Mouse (Mus musculus): ENCODE measurements at regions not wholly inside any gene's neighbourhood (a gene's known extent, or its start where the extent isn't known, plus 50 kb on each side); places are given as distances from the start of the nearest gene placed in this dataset.
"Not testable (repeated sequence)": the region's sequence is repeated elsewhere in the genome, so short reads cannot be mapped to it uniquely, and the experiment has no call there.

DNA sequence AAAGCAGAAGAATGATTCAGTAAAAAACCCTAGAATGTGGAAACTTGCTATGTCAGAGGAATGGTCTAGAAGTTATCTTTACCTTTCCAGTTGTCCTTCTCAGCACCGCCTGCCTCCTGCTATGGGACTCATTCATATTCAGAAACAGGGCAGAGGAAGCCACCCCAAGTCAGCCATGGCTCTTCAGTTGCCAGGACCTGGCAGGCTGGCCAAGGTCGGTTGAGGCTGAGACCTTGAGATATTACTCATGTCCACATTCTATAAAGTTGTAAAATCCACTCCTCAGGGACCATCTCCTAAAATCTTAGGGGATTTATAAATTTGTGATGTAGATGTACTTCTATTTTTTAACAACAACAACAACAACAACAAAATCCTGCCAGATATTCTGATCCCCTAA lies 580.7 kb upstream of the Klhl29 start:
- DNase-seq (ENCODE audit: low spot score): no peak

DNA sequence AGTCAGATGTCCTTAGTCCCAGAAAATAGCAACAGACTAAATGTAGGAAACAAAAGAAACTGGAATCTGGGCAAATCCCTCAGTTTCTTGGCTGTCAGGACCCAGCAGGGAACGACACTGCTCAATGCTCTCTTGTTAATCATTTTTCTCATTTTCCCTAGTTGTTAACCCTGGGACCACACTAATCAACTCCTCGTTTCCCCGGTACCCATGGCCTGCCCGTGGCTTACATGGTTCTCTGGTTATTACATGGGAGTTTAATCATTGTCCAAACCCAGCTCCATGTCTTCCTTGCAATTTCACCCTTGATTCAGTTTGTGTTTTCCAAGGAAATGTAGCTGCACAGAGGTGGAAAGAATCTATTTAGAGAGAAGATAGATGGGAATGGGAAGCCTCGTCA lies 580.1 kb upstream of the Klhl29 start:
- DNase-seq (ENCODE audit: low spot score): no peak

DNA sequence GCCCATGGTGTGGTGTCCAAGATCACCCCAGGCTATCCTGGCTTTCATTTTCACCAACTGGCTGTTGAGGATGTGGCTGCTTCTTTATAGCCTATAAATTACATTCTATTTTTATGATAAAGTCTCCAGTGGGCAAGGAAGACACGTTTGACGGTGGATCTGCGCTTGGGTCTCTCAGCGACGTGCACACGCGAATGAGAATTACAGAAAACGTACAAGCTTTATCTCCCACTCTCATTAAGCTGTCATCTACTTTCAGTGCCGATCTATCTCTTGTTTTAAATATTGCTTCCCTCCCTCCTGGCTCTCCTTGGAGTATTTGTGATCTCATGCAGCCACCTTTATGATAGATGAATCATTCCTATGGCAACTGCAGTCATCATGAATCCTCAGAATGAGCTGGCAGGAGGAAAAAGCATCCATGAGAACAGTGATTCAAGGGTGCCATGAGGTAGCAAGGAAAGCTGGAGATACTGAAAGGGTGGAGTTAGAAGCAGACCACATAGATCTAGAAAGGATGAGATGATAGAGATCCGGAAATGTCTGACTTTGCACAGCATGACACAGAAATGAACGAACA lies 568.0 kb upstream of the Klhl29 start:
- no peak for DNase-seq (ENCODE audit: low spot score)

DNA sequence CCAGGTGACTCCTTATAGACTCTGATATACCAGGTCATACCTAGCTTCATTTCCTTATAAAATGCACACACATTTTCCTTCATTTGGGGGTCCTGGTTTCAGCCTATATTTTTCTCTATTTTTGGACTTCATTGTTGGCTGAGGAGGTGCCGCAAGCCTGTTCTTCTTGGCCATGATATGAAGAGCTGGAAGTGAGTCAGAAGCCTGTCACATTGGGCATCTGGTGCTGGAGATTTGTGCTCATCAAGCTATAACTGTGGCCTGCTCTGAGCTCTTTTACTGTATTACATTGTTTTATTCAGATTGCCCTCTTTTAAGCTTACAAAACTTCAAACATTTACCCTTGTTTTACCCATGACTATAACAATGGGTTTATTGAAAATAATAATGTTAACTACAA lies 545.8 kb upstream of the Klhl29 start:
- peak; percentile 19 for DNase-seq (ENCODE audit: low spot score)

DNA sequence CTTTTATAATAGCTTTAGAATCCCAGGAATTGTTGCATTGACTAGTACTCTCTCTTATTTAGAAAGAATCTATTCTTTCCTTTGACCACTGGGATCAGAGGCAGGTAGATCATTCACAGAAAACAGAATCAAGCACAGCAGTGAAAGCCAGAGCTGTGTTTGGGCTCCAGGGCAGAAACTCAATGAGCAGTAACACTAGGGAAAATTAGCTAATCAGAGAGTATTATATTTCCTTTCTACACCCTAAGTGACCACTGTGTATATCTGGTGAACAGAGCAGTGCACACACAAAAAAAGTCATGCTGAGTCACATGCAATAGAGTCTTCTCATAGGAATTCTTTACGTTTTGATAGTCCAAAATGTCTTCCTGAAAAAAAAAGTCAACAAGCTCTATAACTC lies 542.5 kb upstream of the Klhl29 start:
- DNase-seq (ENCODE audit: low spot score): no peak

DNA sequence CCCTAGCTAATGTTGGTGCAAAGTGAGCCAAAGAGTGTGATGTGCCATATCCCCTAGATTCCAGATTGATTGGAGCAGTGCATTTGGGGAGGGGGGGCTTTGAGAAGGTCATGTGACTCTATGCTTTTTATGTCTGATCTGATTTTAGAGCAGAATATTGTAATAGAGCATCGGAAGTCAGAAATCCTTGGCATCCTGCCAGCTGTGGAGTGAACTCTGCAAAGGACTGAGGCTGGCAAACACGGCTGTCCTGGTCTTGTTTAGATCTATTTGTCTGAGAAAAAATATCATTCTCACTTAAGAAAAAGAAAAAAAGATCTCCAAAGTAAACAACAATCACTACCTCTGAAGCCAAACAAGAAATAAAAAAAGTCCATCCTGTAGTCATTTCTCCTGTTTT lies 530.8 kb upstream of the Klhl29 start:
- no peak for DNase-seq (ENCODE audit: low spot score)

DNA sequence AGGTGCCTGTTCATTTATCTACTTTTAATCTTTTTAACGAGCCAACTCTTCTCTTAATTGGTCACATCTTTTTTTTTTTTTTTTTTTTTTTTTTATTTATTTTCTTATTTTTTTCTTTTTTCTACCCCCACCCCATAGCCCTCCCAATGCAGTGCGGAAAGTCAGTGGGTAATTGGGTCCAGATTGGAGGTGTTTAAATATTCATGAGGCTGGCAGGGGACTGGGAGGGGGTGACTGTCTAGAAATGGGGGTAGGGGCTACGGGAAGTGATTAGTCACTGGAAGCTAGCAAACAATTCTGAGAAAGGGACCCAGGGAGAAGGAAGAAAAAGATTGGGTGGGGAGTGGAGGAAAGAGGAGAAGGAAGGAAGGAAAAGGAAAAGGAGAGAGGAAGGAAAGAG lies 516.3 kb upstream of the Klhl29 start:
- DNase-seq (ENCODE audit: low spot score): not testable (repeated sequence)

DNA sequence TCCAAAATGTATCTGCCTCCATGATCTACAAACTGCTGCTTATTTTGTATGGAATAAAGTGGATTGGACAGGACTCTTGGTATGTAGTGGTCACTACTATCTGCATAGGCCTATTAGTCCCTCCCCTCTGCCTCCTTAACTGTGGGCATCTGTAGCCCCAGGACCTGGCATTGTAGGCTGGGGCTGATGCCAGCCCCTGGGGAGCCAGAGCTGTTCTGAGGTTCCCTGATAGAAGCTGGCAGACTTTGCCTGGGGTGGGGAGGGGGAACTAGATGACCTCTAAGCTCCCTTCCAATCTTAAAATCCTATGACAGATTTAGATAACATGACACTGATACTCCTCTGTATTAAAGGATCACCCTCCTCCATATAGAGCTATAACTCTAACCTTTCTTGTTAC lies 491.2 kb upstream of the Klhl29 start:
- no peak for DNase-seq (ENCODE audit: low spot score)

DNA sequence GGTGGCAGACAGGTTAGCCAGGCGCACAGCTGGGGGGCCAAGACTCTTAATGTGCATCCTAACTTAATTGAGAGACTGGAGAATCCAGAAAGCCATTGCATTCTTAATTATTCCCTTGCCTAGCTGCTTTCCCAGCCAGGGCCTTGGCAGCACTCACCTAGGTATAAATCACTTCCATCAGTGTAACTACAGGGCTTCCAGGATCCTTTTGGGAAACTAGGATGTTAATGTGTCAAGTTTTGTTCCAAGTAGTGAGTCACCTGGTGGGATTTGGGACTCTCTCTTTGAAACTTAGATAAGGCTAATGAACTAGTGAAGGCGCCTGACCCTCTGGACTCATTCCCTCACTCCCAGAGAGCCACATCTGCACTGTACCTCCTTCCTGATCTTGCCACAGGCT lies 484.3 kb upstream of the Klhl29 start:
- DNase-seq (ENCODE audit: low spot score): no peak

DNA sequence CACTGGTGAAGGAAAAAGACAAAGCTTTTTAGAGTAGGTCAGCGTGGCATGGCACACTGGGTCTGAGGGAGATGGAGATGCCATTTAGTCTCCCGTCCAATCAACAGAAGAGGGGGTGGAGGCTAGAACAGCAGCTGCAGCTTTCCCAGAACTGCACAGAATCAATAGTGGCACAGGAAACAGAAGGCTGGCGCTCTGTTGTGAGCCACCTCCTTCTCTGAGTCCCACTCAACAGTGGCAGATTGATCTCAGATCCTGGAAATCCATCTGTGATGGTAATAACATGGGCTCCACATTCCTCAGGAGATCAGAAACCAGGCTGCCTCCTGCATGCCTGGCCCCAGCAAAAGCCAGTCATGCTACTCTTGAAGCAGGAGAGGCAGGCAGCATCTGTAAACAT lies 480.9 kb upstream of the Klhl29 start:
- DNase-seq (ENCODE audit: low spot score): peak; percentile 73

DNA sequence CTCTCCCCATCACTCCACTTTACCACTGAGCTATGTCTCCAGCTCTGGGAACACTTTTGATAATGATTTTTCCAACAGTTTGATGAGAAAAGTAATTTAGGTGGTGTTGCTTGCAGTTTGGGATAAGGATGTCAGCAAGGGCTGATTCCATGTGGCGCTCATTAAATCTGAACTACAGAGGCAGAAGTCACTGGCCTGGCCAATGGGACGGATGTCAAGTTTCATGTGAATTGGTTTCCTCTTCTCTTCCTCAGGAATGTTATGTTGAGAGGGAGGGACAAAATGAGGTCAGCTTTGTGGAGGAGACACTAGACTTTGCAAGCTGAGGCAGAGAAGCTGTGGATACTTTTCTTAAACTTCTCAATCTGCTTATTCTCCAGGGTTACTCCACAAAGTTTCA lies 434.9 kb upstream of the Klhl29 start:
- DNase-seq (ENCODE audit: low spot score): no peak

DNA sequence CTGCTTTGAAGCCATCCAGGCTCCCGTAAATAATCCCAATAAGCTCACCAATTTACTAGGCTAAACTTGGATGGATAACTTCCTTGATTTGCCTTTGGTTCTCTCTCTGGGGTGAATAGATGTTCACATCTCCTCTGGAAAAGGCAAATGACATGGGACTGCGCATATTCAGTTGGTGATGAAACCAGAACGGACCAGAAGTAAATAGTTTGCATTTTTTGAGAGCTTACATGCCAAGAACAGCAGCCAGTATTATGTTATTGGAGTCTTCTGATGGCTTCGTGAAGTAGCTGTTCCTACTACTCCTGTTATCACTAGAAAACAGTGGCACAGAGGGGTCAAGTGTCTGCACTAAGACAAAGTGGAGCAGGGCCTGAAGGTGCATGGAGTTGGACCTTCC lies 434.5 kb upstream of the Klhl29 start:
- no peak for DNase-seq (ENCODE audit: low spot score)

DNA sequence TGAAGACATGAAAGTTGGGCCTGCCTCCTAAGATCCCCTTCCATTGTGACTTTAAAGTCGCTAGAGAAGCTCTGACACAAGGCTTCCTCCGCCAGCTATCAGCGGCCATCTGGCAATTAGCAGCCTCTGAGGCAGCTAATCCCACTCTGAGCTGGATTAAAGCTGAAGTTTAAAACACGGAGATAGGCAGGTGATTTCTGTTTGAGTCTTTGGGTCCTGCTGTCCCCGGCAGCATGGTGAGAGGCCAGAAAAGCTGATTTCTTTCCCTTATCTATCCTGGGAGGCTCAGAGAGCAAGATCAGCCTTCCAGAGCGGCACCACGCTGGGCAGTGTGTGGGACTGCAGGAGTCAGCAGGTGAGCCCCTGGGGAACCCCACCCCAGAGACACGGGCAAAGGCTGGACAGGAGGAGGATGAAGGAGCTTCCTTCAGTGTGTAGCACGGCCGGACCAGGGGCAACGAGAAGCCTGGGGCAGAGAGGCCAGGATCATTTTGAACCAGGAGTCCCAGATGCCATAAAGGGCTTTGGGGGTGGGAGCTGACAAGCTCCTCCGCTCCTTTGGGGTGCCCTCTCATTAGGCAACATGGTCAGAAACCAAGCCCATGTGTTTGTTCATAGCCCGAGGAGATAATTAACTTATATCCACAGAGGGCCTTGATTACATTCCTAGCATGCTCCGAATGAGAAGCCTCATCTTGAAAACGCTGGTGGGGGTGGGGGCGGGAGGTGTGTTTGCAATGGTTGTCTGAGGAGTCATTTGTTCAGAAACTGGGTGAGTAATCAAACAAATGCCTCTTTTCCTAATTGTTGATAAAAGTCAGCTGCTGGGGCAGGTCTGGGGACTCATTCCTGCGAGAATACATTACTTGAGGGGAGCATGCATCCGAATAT lies 432.8 kb upstream of the Klhl29 start:
- no peak for DNase-seq (ENCODE audit: low spot score)

DNA sequence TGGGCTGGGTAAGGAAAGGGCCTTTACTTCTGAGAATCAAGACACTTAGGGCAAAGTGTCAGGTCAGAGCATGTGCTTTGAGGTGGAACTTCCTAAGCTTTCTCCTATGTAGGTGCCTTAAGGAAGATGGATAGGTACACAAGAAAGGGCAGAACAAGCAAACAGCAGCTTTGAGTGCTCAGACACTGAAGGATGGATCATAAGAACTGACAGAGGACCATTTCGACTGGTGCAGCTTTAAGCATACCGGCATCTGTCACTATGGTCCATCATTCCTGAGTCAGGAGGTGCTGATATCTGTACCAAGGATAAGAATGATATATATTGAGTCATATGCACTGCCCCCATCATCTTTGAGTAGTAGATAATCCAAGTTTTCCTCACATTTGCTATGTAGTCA lies 430.2 kb upstream of the Klhl29 start:
- DNase-seq (ENCODE audit: low spot score): no peak

DNA sequence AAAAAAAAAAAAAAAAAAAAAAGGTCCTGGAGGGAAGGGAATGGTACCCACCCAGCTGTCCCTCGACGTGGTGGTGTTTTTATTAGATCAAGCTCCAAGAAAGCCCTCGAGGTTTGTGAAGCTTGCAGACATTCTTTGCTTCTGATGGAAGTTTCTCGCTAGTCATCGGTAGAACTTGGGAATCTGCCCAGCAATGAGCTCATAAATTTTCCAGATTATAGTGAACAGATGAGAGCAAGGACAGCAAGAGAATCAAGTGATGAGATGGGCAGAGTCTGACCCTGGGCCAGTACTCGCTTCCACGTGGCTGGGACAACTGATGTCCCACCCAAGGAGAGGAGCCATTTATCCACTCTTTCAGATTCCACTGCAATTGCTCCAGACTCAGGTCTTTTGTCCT lies 417.6 kb upstream of the Klhl29 start:
- DNase-seq (ENCODE audit: low spot score): peak; percentile 19

DNA sequence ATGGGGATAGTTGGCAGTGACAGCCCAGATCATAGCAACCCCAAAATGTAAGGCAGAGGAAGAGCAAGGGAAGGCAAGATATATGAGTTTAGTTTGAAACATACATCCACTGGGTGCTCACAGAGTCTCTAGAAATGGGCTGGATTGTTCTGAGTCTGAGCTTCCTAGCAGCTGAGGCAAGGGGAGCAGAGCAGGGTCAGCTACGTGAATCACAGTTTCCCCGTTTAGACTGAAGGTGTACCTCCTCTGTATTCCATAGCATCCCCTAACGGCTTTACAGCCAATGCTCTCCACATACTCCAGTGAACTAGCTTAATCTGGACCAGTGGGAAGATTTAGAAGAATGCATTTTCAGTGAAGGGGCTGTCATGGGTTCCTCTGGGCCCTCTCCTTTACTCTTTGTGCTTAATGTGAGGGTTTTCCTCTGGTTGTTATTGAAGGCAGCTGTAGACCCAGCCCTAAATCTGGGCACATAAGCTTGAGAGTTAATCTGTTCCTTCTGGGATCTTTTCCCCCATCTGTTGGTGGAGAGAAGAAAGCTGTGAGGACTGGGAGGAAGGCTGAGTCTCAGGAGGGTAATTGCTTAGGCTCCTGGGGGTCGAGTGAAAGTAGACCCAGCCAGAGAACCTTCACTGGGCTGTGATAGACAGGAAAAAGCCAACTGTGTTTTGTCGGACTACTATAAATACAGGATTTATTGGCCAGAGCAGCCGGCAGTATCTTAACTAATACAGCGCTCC lies 411.8 kb upstream of the Klhl29 start:
- no peak for DNase-seq (ENCODE audit: low spot score)

DNA sequence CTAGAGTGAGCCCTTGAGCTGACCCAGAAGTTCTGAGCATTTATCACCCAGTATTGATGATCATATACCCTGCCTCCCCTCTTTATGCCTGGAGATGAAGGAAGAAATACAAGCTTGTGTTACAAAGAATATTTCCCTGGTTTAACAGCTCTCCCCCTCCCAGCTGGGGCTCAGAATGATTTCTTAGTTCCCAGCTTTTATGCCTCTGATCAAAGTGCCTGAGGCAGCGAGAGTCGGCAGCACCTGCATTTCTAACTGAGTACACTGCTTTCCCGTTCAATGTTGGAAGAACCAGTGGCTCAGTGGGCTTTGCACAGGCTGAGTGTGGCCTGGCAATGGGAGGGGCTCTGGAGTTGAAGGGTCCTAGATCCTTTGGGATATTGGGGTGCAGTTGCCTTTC lies 405.8 kb upstream of the Klhl29 start:
- DNase-seq (ENCODE audit: low spot score): no peak

DNA sequence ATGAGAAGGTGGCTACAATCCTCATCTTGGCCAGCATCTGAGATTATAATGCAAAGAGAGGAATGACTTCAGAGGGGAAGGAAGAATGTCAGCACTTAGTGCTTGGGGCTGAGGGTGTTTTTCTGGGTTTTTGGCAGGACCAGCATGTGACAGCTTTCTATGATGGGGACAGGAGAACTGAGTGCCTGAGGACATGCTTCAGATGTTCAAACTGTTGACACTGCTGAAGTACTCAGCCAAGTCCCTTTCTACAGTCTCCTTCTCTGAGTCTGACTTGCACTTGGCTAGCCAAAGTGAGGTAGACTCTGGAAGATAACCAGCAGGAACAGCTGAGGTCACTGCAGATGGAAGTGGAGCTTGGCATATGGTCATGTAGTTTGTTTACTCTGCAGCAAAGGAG lies 402.1 kb upstream of the Klhl29 start:
- DNase-seq (ENCODE audit: low spot score): no peak

DNA sequence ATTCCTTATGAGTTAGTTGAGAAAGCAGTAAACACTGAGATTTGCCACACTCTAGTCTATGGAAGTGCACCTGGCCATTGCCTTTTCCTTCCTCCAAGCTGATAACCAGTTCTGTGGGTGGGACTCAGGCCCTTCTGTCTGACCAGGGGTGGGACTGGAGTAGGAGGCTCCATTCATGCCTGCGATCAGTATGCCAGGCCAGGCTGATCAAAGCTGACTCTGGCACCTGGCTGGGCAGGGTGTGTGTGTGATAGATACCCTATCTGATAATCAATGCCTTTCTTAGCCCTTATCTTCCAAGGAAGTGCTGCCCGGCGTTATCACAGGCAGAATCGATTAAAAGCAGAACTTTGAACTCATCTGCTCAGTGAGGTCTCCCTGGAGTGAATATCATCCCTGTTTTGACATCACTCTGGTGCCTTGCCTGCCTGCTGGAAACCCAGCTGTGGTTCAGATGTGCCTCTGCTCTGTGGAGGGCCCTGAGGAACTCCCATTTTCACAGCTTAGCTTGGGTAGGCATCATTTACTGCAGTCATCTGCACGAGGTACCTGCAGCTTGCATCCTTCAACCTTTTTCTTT lies 396.0 kb upstream of the Klhl29 start:
- DNase-seq (ENCODE audit: low spot score): no peak

DNA sequence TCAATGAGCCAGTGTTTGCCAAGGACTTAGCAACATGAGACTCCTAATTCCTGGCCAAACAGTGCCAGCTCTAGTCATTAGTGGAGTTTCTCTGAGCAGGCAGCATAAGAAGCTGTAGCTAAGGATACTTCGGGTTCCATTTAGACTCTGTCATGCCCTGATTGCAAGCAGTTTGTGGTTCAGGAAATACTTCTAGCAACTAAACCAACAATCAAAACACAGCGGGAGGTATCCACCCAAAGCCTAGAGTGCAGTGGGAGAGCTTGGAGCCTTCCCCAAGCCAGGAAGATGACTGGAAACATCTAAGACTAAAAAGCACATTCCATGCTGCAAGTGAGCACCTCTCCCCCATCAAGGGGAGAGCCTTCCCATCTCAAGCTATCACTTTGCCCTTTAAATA lies 395.0 kb upstream of the Klhl29 start:
- DNase-seq (ENCODE audit: low spot score): no peak

DNA sequence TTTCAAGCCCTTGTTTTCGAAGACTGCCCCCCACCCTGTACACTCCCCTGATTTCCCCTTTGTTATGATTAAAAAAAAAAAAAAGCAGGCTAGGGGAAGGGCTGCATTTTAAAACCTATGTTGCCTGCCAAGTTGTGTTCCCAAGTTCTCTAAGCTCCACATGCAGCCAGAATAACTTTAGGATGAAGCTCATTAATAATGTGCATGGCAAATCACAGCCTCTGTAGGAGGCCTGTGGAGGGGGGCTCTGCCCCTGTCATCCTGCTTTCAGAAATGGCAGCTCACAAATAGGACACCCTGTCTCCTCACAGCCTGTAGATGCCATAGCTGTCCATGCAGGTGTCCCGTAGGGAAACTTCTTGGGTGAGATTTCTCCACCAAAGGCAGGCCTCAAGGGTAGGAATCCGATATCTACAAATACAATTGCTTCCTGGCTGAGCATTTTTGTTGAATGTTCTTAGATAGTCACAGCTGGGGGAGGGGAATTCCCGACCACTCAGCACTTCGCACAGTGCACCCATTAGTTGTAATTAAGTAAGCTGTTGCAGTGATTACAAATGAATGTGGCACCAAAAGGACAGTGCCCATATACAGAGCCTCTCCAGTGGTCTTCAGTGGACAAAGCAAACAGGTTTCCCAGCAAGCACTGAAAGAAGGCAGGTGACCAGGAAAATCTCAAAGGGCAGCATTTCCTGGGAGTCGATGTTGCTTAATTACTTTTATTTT lies 389.1 kb upstream of the Klhl29 start:
- DNase-seq (ENCODE audit: low spot score): no peak

DNA sequence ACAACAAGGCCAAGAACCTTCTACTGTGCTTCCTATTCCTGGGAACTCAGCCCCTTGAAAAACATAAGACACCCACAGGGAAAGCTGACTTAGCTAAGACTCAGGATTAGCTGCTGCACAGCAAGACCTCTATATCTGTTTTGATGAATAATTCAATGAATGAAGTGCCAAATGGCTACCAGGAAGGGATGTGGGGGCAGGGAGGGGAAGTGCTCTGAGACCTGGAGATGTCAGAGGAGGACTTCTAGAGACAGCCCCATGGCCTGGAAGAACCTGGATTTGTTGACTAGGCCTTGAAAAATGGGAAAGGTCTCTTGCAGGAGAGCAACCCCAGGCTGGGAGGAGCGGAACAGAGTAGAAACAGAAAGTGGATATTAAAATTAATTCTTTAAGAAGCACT lies 388.5 kb upstream of the Klhl29 start:
- DNase-seq (ENCODE audit: low spot score): no peak
